Mouse (Mus musculus) leukemia stem cell, adult 10-12 weeks (primary cell): Measurements from ENCODE around the gene Gm20489. TPM values are rescaled to one million over a fixed set of nuclear protein-coding genes. Genes with fewer than 3 reads are reported as not detected.

Experiments used
- polyA plus RNA-seq: library from polyadenylated mRNA; stranded (reverse); fragments of >175 nt; gene quantifications from 2 replicates; pipeline ENCODE4 v1.2.3, GENCODE M21; 2012; ENCODE audit warnings: low replicate concordance

The Gm20489 gene
- not detected in 2 replicates for polyA plus RNA-seq

GRCm38 (mm10) chrX:101268755-101269124 lies at the start of gene Gm20489:
Gm20489 (minus strand) TSS chrX:101269023.

GRCm38 (mm10) chrX:101299055-101299454 lies 30.2 kb upstream of the Gm20489 start, which contains the start of gene Nlgn3:
Nlgn3 (plus strand) TSS chrX:101299168.

GRCm38 (mm10) chrX:101273875-101274738 lies 5.3 kb upstream of the Gm20489 start, which contains the start of gene Med12:
Med12 (plus strand) TSS chrX:101274030.

GRCm38 (mm10) chrX:101268025-101268754 lies 633 bp downstream of the Gm20489 start, which contains the start of gene Il2rg:
Il2rg (minus strand) TSS chrX:101268255.

GRCm38 (mm10) chrX:101263892-101264291 lies 4.9 kb downstream of the Gm20489 start, which contains the start of gene Gm614:
Gm614 (minus strand) TSS chrX:101263992.

GRCm38 (mm10) chrX:101253952-101254729 lies 14.7 kb downstream of the Gm20489 start, which contains the start of gene Foxo4:
Foxo4 (plus strand) TSS chrX:101254528.

GRCm38 (mm10) chrX:101221834-101222795 lies 46.7 kb downstream of the Gm20489 start, which contains the start of gene Snx12:
Snx12 (minus strand) TSS chrX:101222563.

Other genes starting within 250 kb of the Gm20489 start
- not detected in 2 replicates for gene Tex11, start 209.4 kb downstream of the Gm20489 start, polyA plus RNA-seq
- 0.10 and 0.18 TPM in 2 replicates for gene Slc7a3, start 183.0 kb downstream of the Gm20489 start, polyA plus RNA-seq
- 14.8 and 24.0 TPM in 2 replicates for gene Snx12, start 46.5 kb downstream of the Gm20489 start, polyA plus RNA-seq
- gene Foxo4, start 14.5 kb downstream of the Gm20489 start, polyA plus RNA-seq = 13.8 and 22.7 TPM in 2 replicates
- not detected in 2 replicates for gene Gm614, start 5.0 kb downstream of the Gm20489 start, polyA plus RNA-seq
- 5.8 and 37.6 TPM in 2 replicates for gene Il2rg, start 768 bp downstream of the Gm20489 start, polyA plus RNA-seq
- gene Med12, start 5.0 kb upstream of the Gm20489 start, polyA plus RNA-seq = 85.7 and 97.5 TPM in 2 replicates
- gene Nlgn3, start 30.1 kb upstream of the Gm20489 start, polyA plus RNA-seq = 0.13 TPM in 1 of 2 replicates, not detected in the other
- gene Gjb1, start 107.4 kb upstream of the Gm20489 start, polyA plus RNA-seq = not detected in 2 replicates
- gene Zmym3, start 151.8 kb upstream of the Gm20489 start, polyA plus RNA-seq = 18.7 and 25.9 TPM in 2 replicates
- gene Nono, start 160.3 kb upstream of the Gm20489 start, polyA plus RNA-seq = 22.9 and 38.1 TPM in 2 replicates
- gene Itgb1bp2, start 180.1 kb upstream of the Gm20489 start, polyA plus RNA-seq = 0.18 and 0.37 TPM in 2 replicates